Mouse (Mus musculus) lung, postnatal 14 days (tissue): ENCODE data around the gene Prcc.
"Not testable (repeated sequence)": the region's sequence is repeated elsewhere in the genome, so short reads cannot be mapped to it uniquely, and the experiment has no call there.

Experiments used
- DNase-seq: peaks from one replicate; pipeline ENCODE4 v3.0.0; 2021

Prcc gene

GRCm38 (mm10) chr3:87840858-87841257, 44.5 kb downstream of the Prcc start:
- DNase-seq, result no peak

- peak; percentile 87 for DNase-seq
Observed at GRCm38 (mm10) chr3:87838622-87839021, 46.8 kb downstream of the Prcc start.

GRCm38 (mm10) chr3:87833482-87833881, 51.9 kb downstream of the Prcc start:
- no peak for DNase-seq

GRCm38 (mm10) chr3:87832109-87832859, 53.1 kb downstream of the Prcc start:
- DNase-seq, result no peak

- DNase-seq, result no peak
Observed at GRCm38 (mm10) chr3:87829025-87829424, 56.4 kb downstream of the Prcc start.

GRCm38 (mm10) chr3:87828435-87828834, 57.0 kb downstream of the Prcc start:
- DNase-seq, result no peak

GRCm38 (mm10) chr3:87824206-87824605, 61.2 kb downstream of the Prcc start, which contains the start of gene Pear1:
Pear1 (minus strand) TSS chr3:87824306.
- DNase-seq, result not testable (repeated sequence)

GRCm38 (mm10) chr3:87818226-87818625, 67.2 kb downstream of the Prcc start:
- DNase-seq, result no peak

- DNase-seq, result peak; percentile 83
Observed at GRCm38 (mm10) chr3:87816646-87817093, 68.7 kb downstream of the Prcc start.

- DNase-seq, result no peak
Observed at GRCm38 (mm10) chr3:87816166-87816565, 69.2 kb downstream of the Prcc start.

GRCm38 (mm10) chr3:87812873-87813272, 72.5 kb downstream of the Prcc start:
- no peak for DNase-seq

- DNase-seq, result no peak
Observed at GRCm38 (mm10) chr3:87812413-87812812, 73.0 kb downstream of the Prcc start.

- no peak for DNase-seq
Observed at GRCm38 (mm10) chr3:87811297-87811696, 74.1 kb downstream of the Prcc start.

- no peak for DNase-seq
Observed at GRCm38 (mm10) chr3:87809322-87809962, 76.0 kb downstream of the Prcc start.
